8 mouse cellular contexts compared by ENCODE assay signal in the genomic region with DNA sequence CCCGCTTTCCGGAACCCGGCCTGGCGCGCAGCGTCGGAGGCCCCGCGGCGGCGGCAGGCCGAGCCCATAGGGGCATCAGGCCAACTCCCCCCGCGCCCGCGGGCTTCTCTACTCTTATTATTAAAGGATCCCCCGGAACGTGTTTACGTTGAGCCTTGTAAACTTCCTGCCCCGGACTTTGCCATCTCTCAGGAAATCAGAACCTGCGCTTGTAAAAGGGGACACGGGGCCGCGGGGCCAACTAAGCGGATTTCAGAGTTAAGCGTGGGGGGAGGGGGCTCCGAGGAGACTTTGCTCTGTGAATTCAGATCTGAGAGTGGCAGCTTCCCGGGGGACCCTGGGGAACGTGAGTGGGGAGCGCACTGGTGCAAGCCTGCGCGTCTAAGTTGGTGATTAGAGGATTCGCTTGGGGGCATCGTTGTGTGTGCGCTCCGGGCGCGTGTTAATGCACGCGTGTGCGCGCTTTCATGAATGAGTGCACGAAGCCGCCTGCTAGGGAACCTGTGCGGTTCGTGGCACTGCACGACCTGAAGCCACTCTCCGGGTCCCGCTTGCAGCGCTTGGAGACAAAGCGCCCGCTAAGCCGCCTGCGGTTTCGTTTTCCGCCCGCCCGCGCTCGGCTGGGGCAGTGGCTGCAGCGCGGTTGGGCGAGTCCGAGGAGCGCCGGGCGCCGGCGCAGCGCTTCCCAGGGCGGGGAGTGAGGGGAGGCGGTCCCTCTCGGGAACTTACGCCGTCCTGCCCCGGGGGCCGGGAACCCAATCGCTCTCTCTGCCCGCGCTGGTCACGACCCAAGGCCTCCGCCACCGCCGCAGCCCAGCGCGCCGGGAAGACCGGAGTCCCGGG. TPM values are rescaled to one million over a fixed set of nuclear protein-coding genes. Genes with fewer than 3 reads are reported as not detected.
A peak's percentile ranks its signal among the peaks of the same experiment; 100 is the strongest.
DNase-seq lines count a peak whose midpoint lies in the region; ATAC-seq and TF ChIP-seq lines count a peak whose summit lies in the region.

No protein-coding gene starts in this region.

- no peak overlapping the region for H3K27ac ChIP-seq in bone marrow macrophage, adult 2 months (ENCODE audit: insufficient read depth, low read depth, low read length)
- peak overlapping the region; percentile 33 for H3K27ac ChIP-seq in liver, embryonic 16.5 days (ENCODE audit: low read length)

- peak; percentile 90 for DNase-seq in ES-CJ7 (ENCODE audit: low read depth, low spot score)
- peak; percentile 76 for DNase-seq in gastrocnemius, postnatal 14 days
- DNase-seq in induced T-regulatory cell, adult 2 months (ENCODE audit: low read depth), result peak; percentile 30
- DNase-seq in ovary, postnatal 10 days (ENCODE audit: low spot score), result peak; percentile 57
- no peak for DNase-seq in frontal cortex, postnatal 36 days (ENCODE audit: low spot score in 2 of 2)
- DNase-seq in layer of hippocampus, postnatal 36 days, result no peak

- no peaks in the 10 kb centered on the region for H3K4me1 ChIP-seq in bone marrow macrophage, adult 2 months (ENCODE audit: control insufficient read depth, insufficient read depth, low read length)
- no peaks in the 10 kb centered on the region; the same call in 1 of the 2 replicates for H3K4me1 ChIP-seq in liver, embryonic 16.5 days (ENCODE audit: control insufficient read depth, low read depth, low read length)

- no peak for TF ChIP-seq POLR2A in bone marrow macrophage, adult 2 months (IDR thresholded peaks at IDR 0.05; ENCODE audit: borderline replicate concordance, low read depth, low read length)

- no peaks in the 10 kb centered on the region for H3K36me3 ChIP-seq in liver, embryonic 16.5 days (ENCODE audit: control insufficient read depth, insufficient read depth)

- no peaks in the 10 kb centered on the region for H3K9me3 ChIP-seq in liver, embryonic 16.5 days (replicated peaks; ENCODE audit: control insufficient read depth, low read length)

- intact Hi-C loops in gastrocnemius, postnatal 14 days (cut with DNase I; ENCODE audit: low total_unique reads), result no loop called here

- H3K27me3 ChIP-seq in liver, embryonic 16.5 days (ENCODE audit: control insufficient read depth, insufficient read depth, low read depth, low read length), result peaks cover 98% of the 10 kb centered on the region

- H3K9ac ChIP-seq in liver, embryonic 16.5 days (ENCODE audit: low read depth, low read length), result no peak overlapping the region; the same call in 1 of the 2 replicates

- H3K4me2 ChIP-seq in liver, embryonic 16.5 days (ENCODE audit: low read depth, low read length), result peak overlapping the region; percentile 67

- ATAC-seq in liver, embryonic 16.5 days (ENCODE audit: low read depth), result peak; percentile 42

- WGBS in liver, embryonic 16.5 days (ENCODE audit: insufficient replicate concordance), result under 1% methylated on average over 84 of the region's 89 CpGs

- H3K4me3 ChIP-seq in bone marrow macrophage, adult 2 months (ENCODE audit: insufficient read depth, low read length), result peak overlapping the region; percentile 66
- peak overlapping the region; percentile 54 for H3K4me3 ChIP-seq in liver, embryonic 16.5 days (ENCODE audit: low read depth, low read length)

- no peak for TF ChIP-seq CTCF in bone marrow macrophage, adult 2 months (IDR thresholded peaks at IDR 0.05; ENCODE audit: low read depth, low read length)

RNA-seq across cellular contexts. Expression of gene Foxf1, which starts 0.9 kb away (rescaled TPM):
- not detected in 2 replicates for polyA plus RNA-seq in bone marrow macrophage, adult 2 months (2012; ENCODE audit: insufficient read depth, insufficient read length, missing spikeins)
- total RNA-seq in gastrocnemius, postnatal 14 days (2021), result under 1 TPM; 0.14 to 0.18 TPM
- 2.6 and 2.7 TPM in 2 replicates for polyA plus RNA-seq in liver, embryonic 16.5 days (2015; fragmentation: Nextera tagmentation; extraction: Ambion mirVana)
- under 1 TPM; 0.50 to 0.66 TPM for total RNA-seq in layer of hippocampus, postnatal 36 days (2021)

RNA-seq across cellular contexts. Expression of gene Mthfsd, which starts 24.9 kb away (rescaled TPM):
- 15.6 and 21.0 TPM in 2 replicates for polyA plus RNA-seq in bone marrow macrophage, adult 2 months (2012; ENCODE audit: insufficient read depth, insufficient read length, missing spikeins)
- 10 to 100 TPM; 12.5 to 13.0 TPM for total RNA-seq in gastrocnemius, postnatal 14 days (2021)
- 15.6 and 17.0 TPM in 2 replicates for polyA plus RNA-seq in liver, embryonic 16.5 days (2015; fragmentation: Nextera tagmentation; extraction: Ambion mirVana)
- 10 to 100 TPM; 31.8 to 36.9 TPM for total RNA-seq in layer of hippocampus, postnatal 36 days (2021)

RNA-seq across cellular contexts. Expression of gene Foxc2, which starts 32.7 kb away (rescaled TPM):
- polyA plus RNA-seq in bone marrow macrophage, adult 2 months (2012; ENCODE audit: insufficient read depth, insufficient read length, missing spikeins), result not detected in 2 replicates
- total RNA-seq in gastrocnemius, postnatal 14 days (2021), result under 1 TPM; 0.33 to 0.45 TPM
- 0.04 and 0.08 TPM in 2 replicates for polyA plus RNA-seq in liver, embryonic 16.5 days (2015; fragmentation: Nextera tagmentation; extraction: Ambion mirVana)
- total RNA-seq in layer of hippocampus, postnatal 36 days (2021), result 1 to 10 TPM in 1 of 2 experiments, under 1 TPM in 1; 0.20 to 1.1 TPM

RNA-seq across cellular contexts. Expression of gene Foxl1, which starts 44.4 kb away (rescaled TPM):
- not detected in 2 replicates for polyA plus RNA-seq in bone marrow macrophage, adult 2 months (2012; ENCODE audit: insufficient read depth, insufficient read length, missing spikeins)
- total RNA-seq in gastrocnemius, postnatal 14 days (2021), result under 1 TPM in 1 of 2 experiments, not detected in 1; 0.10 TPM
- 0.07 TPM in 1 of 2 replicates, not detected in the other for polyA plus RNA-seq in liver, embryonic 16.5 days (2015; fragmentation: Nextera tagmentation; extraction: Ambion mirVana)
- total RNA-seq in layer of hippocampus, postnatal 36 days (2021), result not detected

Comparison
In these comparisons a context has a peak if more than half of its experiments do, and no peak if none do; other contexts are left out.
1. DNase-seq: peak in ES-CJ7 (single experiment), gastrocnemius, postnatal 14 days (single experiment), induced T-regulatory cell, adult 2 months (single experiment) and ovary, postnatal 10 days (single experiment); none in frontal cortex, postnatal 36 days (0 of 2) and layer of hippocampus, postnatal 36 days (0 of 2).